Mouse (Mus musculus): Measurements from ENCODE around the gene Bbs1. TPM values are rescaled to one million over a fixed set of nuclear protein-coding genes. Genes with fewer than 3 reads are reported as not detected.

Gene Bbs1
- total RNA-seq, 2 experiments from 2014 or later: 27.4 to 35.8 TPM

GRCm38 (mm10) chr19:4838526-4839140 lies 67.8 kb downstream of the Bbs1 start:
- DNase-seq: no peak
- intact Hi-C loops (cut with DNase I): no loop called here

GRCm38 (mm10) chr19:4837049-4837448 lies 69.4 kb downstream of the Bbs1 start:
- DNase-seq: no peak
- intact Hi-C loops (cut with DNase I): no loop called here

Other genes with a start within 250 kb of the Bbs1 start
- 1 to 10 TPM; 3.7 to 4.5 TPM for gene Gm960, start 208.0 kb downstream of the Bbs1 start, total RNA-seq (2021)
- 100 to 1,000 TPM; 319 to 320 TPM for gene Sptbn2, start 195.5 kb downstream of the Bbs1 start, total RNA-seq (2021)
- gene Rbm4b, start 150.1 kb downstream of the Bbs1 start, total RNA-seq (2021): 10 to 100 TPM; 32.5 to 35.2 TPM
- 10 to 100 TPM; 76.1 to 80.4 TPM for gene Rbm4, start 112.7 kb downstream of the Bbs1 start, total RNA-seq (2021)
- 10 to 100 TPM; 18.2 to 37.9 TPM for gene Gm21992, start 95.0 kb downstream of the Bbs1 start, total RNA-seq (2021)
- gene Rbm14, start 95.0 kb downstream of the Bbs1 start, total RNA-seq (2021): 10 to 100 TPM; 65.9 to 73.9 TPM
- gene Ccs, start 67.3 kb downstream of the Bbs1 start, total RNA-seq (2021): 10 to 100 TPM; 38.1 to 41.0 TPM
- 1 to 10 TPM; 1.7 to 2.0 TPM for gene Ccdc87, start 67.3 kb downstream of the Bbs1 start, total RNA-seq (2021)
- 10 to 100 TPM; 66.9 to 70.3 TPM for gene Ctsf, start 51.5 kb downstream of the Bbs1 start, total RNA-seq (2021)
- 1 to 10 TPM; 2.5 to 3.4 TPM for gene Actn3, start 28.7 kb downstream of the Bbs1 start, total RNA-seq (2021)
- 10 to 100 TPM; 17.7 to 21.0 TPM for gene Zdhhc24, start 28.0 kb downstream of the Bbs1 start, total RNA-seq (2021)
- gene Dpp3, start 21.7 kb upstream of the Bbs1 start, total RNA-seq (2021): 10 to 100 TPM; 72.5 to 80.8 TPM
- 10 to 100 TPM; 19.5 to 20.1 TPM for gene Peli3, start 36.5 kb upstream of the Bbs1 start, total RNA-seq (2021)
- gene Mrpl11, start 55.5 kb upstream of the Bbs1 start, total RNA-seq (2021): 10 to 100 TPM; 68.5 to 73.6 TPM
- gene Npas4, start 83.7 kb upstream of the Bbs1 start, total RNA-seq (2021): 1 to 10 TPM; 5.5 to 6.8 TPM
- gene Slc29a2, start 117.2 kb upstream of the Bbs1 start, total RNA-seq (2021): 10 to 100 TPM; 29.5 to 32.1 TPM
- 10 to 100 TPM; 64.1 to 76.4 TPM for gene B4gat1, start 132.2 kb upstream of the Bbs1 start, total RNA-seq (2021)
- gene AC124502.3, start 132.3 kb upstream of the Bbs1 start, total RNA-seq (2021): 1 to 10 TPM; 5.3 to 5.5 TPM
- gene Brms1, start 134.7 kb upstream of the Bbs1 start, total RNA-seq (2021): 10 to 100 TPM; 14.5 to 15.5 TPM
- 1 to 10 TPM; 3.9 to 7.1 TPM for gene Rin1, start 143.9 kb upstream of the Bbs1 start, total RNA-seq (2021)
- gene Cd248, start 161.4 kb upstream of the Bbs1 start, total RNA-seq (2021): 10 to 100 TPM; 14.2 TPM
- 10 to 100 TPM; 47.7 to 55.3 TPM for gene Tmem151a, start 178.9 kb upstream of the Bbs1 start, total RNA-seq (2021)
- 10 to 100 TPM; 22.0 to 24.4 TPM for gene Yif1a, start 181.9 kb upstream of the Bbs1 start, total RNA-seq (2021)
- gene Cnih2, start 191.9 kb upstream of the Bbs1 start, total RNA-seq (2021): 100 to 1,000 TPM; 393 to 412 TPM
- 100 to 1,000 TPM; 137 to 148 TPM for gene Rab1b, start 200.4 kb upstream of the Bbs1 start, total RNA-seq (2021)
- 100 to 1,000 TPM; 155 to 159 TPM for gene Klc2, start 211.9 kb upstream of the Bbs1 start, total RNA-seq (2021)

All from left cerebral cortex, postnatal 4 days (tissue).